Comparison of ENCODE assay signal across 19 mouse cellular contexts in genomic region chr15:9409475-9409874, GRCm38 (mm10). TPM values are rescaled to one million over a fixed set of nuclear protein-coding genes. Genes with fewer than 3 reads are reported as not detected.
DNase-seq lines count a peak whose midpoint lies in the region.
"Had no signal": no experiment of that assay in that cellular context is flagged by ENCODE, and none has a peak within 500 bp of the region (broad histone marks: within the 10 kb centered on the region; RNA-seq: fewer than 3 reads in every experiment).

No protein-coding gene starts in this region.

- peak; percentile 51 for DNase-seq in fat pad, adult 2 months (ENCODE audit: extremely low read depth, low read depth, low spot score)
- DNase-seq in gonadal fat pad, adult 2 months (ENCODE audit: low read depth), result peak; percentile 57
- no peak for DNase-seq in adrenal gland, postnatal 36 days
- no peak for DNase-seq in cerebellum, adult 18-20 months
- DNase-seq: adrenal gland, adult 2 months; adrenal gland, adult 8-10 months; adrenal gland, postnatal 10 days; adrenal gland, postnatal 14 days; adrenal gland, postnatal 25 days; B cell, adult 2 months; cerebellum, adult 11 months; cerebellum, adult 11-12 months; cerebellum, adult 2 months; cerebellum, adult 8-10 months had no signal

RNA-seq across cellular contexts. Expression of gene Capsl, which starts 26.4 kb away (rescaled TPM):
- polyA plus RNA-seq in gonadal fat pad, adult 2 months (2012; rRNA removed), result 0.77 and 1.2 TPM in 2 replicates
- total RNA-seq in adrenal gland, postnatal 36 days (2021), result not detected
- total RNA-seq: adrenal gland, adult 18-20 months; adrenal gland, adult 2 months; adrenal gland, adult 8-10 months; adrenal gland, postnatal 10 days; adrenal gland, postnatal 14 days; adrenal gland, postnatal 25 days; G1E; MEL had no signal
- polyA plus RNA-seq: adrenal gland, adult 2 months; C2C12; G1E; Patski had no signal

Comparison
In these comparisons a context has a peak if more than half of its experiments do, and no peak if none do; other contexts are left out.
1. DNase-seq: peak in fat pad, adult 2 months (single experiment) and gonadal fat pad, adult 2 months (single experiment); none in adrenal gland, postnatal 36 days (0 of 2) and cerebellum, adult 18-20 months (0 of 2).